Mouse (Mus musculus) cerebellum, adult 2 months (tissue): ENCODE measurements around the gene Them5.

Experiments used
- CTCF ChIP-seq: fragments of 200-500 bp; IDR thresholded peaks from 2 replicates; pipeline ENCODE4 v1.5.1; 2011; ENCODE audit warnings: low read depth, mild to moderate bottlenecking, control low read depth, low read length, moderate library complexity, borderline replicate concordance; ENCODE audit not compliant: insufficient read depth
- POLR2A ChIP-seq: fragments of 200-500 bp; IDR thresholded peaks from 2 replicates; pipeline ENCODE4 v1.6.1; 2011; ENCODE audit warnings: low read length, control low read depth, borderline replicate concordance; ENCODE audit not compliant: insufficient read depth

DNA sequence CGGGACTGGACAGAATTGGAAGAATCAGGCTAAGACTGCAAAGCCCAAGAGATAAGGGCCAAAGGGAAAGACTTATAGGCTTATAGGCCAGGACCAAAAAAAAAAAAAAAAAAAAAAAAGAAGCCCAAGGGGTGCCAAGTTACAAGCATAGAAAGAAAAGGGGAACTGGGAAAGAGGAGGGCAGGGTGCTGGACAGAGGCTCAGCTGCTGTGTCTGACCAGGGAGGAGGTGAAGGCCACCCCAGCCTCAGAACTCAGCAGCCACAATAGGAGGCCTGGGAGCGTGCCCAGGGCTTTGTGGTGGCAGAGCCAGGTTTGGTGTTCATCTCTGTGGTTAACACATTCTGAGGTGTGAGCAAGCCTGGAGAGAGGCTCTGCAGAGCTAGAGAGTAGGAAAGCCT, 33.2 kb downstream of the Them5 start:
- TF ChIP-seq CTCF, result no peak
- TF ChIP-seq POLR2A, result no peak
